Mouse (Mus musculus): ENCODE measurements around the gene Ccdc28b. TPM values are rescaled to one million over a fixed set of nuclear protein-coding genes. Genes with fewer than 3 reads are reported as not detected.

The Ccdc28b gene
- polyA plus RNA-seq, 1 experiment, result 7.7 TPM

- H3K27me3 ChIP-seq (ENCODE audit: control insufficient read depth, insufficient read depth, insufficient read length), result no peaks in the 10 kb centered on the region
- H3ac ChIP-seq (ENCODE audit: control insufficient read depth, insufficient read length, low read depth), result no peak overlapping the region
- peaks cover 4% of the 10 kb centered on the region for H3K79me3 ChIP-seq (ENCODE audit: low read depth)
- H3K79me2 ChIP-seq (ENCODE audit: control insufficient read depth, insufficient read depth), result peaks cover 10% of the 10 kb centered on the region
- H3K36me3 ChIP-seq (ENCODE audit: control insufficient read depth, insufficient read depth), result peaks cover 11% of the 10 kb centered on the region
- H3K4me3 ChIP-seq (ENCODE audit: insufficient read depth, poor library complexity, severe bottlenecking), result no peak overlapping the region
- TF ChIP-seq USF1 (IDR thresholded peaks at IDR 0.05; ENCODE audit: low read depth) (no peak), CTCF (IDR thresholded peaks at IDR 0.05; ENCODE audit: control insufficient read depth, insufficient read depth, insufficient read length) (no peak), MYOG (IDR thresholded peaks at IDR 0.05; ENCODE audit: control insufficient read depth, extremely low read depth, insufficient read length) (no peak), MAX (IDR thresholded peaks at IDR 0.05) (no peak), FOSL1 (IDR thresholded peaks at IDR 0.05; ENCODE audit: insufficient read depth, low read length, poor library complexity, severe bottlenecking) (no peak), CEBPB (IDR thresholded peaks at IDR 0.05; ENCODE audit: low read depth) (no peak), MYOD1 (IDR thresholded peaks at IDR 0.05; ENCODE audit: control insufficient read depth, insufficient read length, low read depth) (no peak)
These were observed 1.5 kb downstream of the Ccdc28b start for GRCm38 (mm10) chr4:129622120-129622802.

GRCm38 (mm10) chr4:129621283-129621841 is 2.4 kb downstream of the Ccdc28b start:
- H3K79me3 ChIP-seq (ENCODE audit: low read depth), result peaks cover 4% of the 10 kb centered on the region
- H3K79me2 ChIP-seq (ENCODE audit: control insufficient read depth, insufficient read depth), result peaks cover 8% of the 10 kb centered on the region
- H3K4me3 ChIP-seq (ENCODE audit: insufficient read depth, poor library complexity, severe bottlenecking), result no peak overlapping the region
- peaks cover 12% of the 10 kb centered on the region for H3K36me3 ChIP-seq (ENCODE audit: control insufficient read depth, insufficient read depth)
- no peaks in the 10 kb centered on the region for H3K27me3 ChIP-seq (ENCODE audit: control insufficient read depth, insufficient read depth, insufficient read length)
- TF ChIP-seq MAX (IDR thresholded peaks at IDR 0.05) (no peak), CEBPB (IDR thresholded peaks at IDR 0.05; ENCODE audit: low read depth) (no peak), USF1 (IDR thresholded peaks at IDR 0.05; ENCODE audit: low read depth) (no peak), CTCF (IDR thresholded peaks at IDR 0.05; ENCODE audit: control insufficient read depth, insufficient read depth, insufficient read length) (no peak), MYOD1 (IDR thresholded peaks at IDR 0.05; ENCODE audit: control insufficient read depth, insufficient read length, low read depth) (no peak), MYOG (IDR thresholded peaks at IDR 0.05; ENCODE audit: control insufficient read depth, extremely low read depth, insufficient read length) (no peak), FOSL1 (IDR thresholded peaks at IDR 0.05; ENCODE audit: insufficient read depth, low read length, poor library complexity, severe bottlenecking) (no peak)
- H3ac ChIP-seq (ENCODE audit: control insufficient read depth, insufficient read length, low read depth), result no peak overlapping the region

GRCm38 (mm10) chr4:129620419-129621282 is 3.1 kb downstream of the Ccdc28b start:
- H3K79me3 ChIP-seq (ENCODE audit: low read depth), result peaks cover 4% of the 10 kb centered on the region
- H3ac ChIP-seq (ENCODE audit: control insufficient read depth, insufficient read length, low read depth), result no peak overlapping the region
- peaks cover 12% of the 10 kb centered on the region for H3K36me3 ChIP-seq (ENCODE audit: control insufficient read depth, insufficient read depth)
- no peaks in the 10 kb centered on the region for H3K27me3 ChIP-seq (ENCODE audit: control insufficient read depth, insufficient read depth, insufficient read length)
- peaks cover 8% of the 10 kb centered on the region for H3K79me2 ChIP-seq (ENCODE audit: control insufficient read depth, insufficient read depth)
- TF ChIP-seq FOSL1 (IDR thresholded peaks at IDR 0.05; ENCODE audit: insufficient read depth, low read length, poor library complexity, severe bottlenecking) (no peak), MAX (IDR thresholded peaks at IDR 0.05) (no peak), MYOD1 (IDR thresholded peaks at IDR 0.05; ENCODE audit: control insufficient read depth, insufficient read length, low read depth) (no peak), MYOG (IDR thresholded peaks at IDR 0.05; ENCODE audit: control insufficient read depth, extremely low read depth, insufficient read length) (no peak), CTCF (IDR thresholded peaks at IDR 0.05; ENCODE audit: control insufficient read depth, insufficient read depth, insufficient read length) (no peak), CEBPB (IDR thresholded peaks at IDR 0.05; ENCODE audit: low read depth) (no peak), USF1 (IDR thresholded peaks at IDR 0.05; ENCODE audit: low read depth) (no peak)
- no peak overlapping the region for H3K4me3 ChIP-seq (ENCODE audit: insufficient read depth, poor library complexity, severe bottlenecking)

- peaks cover 4% of the 10 kb centered on the region for H3K79me3 ChIP-seq (ENCODE audit: low read depth)
- H3K79me2 ChIP-seq (ENCODE audit: control insufficient read depth, insufficient read depth), result peaks cover 8% of the 10 kb centered on the region
- H3K27me3 ChIP-seq (ENCODE audit: control insufficient read depth, insufficient read depth, insufficient read length), result no peaks in the 10 kb centered on the region
- H3K4me3 ChIP-seq (ENCODE audit: insufficient read depth, poor library complexity, severe bottlenecking), result peak within 1 kb of the TSS; percentile 63
- TF ChIP-seq FOSL1 (IDR thresholded peaks at IDR 0.05; ENCODE audit: insufficient read depth, low read length, poor library complexity, severe bottlenecking) (no peak), USF1 (IDR thresholded peaks at IDR 0.05; ENCODE audit: low read depth) (no peak), MAX (IDR thresholded peaks at IDR 0.05) (no peak), CEBPB (IDR thresholded peaks at IDR 0.05; ENCODE audit: low read depth) (no peak), MYOG (IDR thresholded peaks at IDR 0.05; ENCODE audit: control insufficient read depth, extremely low read depth, insufficient read length) (no peak), MYOD1 (IDR thresholded peaks at IDR 0.05; ENCODE audit: control insufficient read depth, insufficient read length, low read depth) (peak; percentile 8)
- peak within 1 kb of the TSS; percentile 72 for H3ac ChIP-seq (ENCODE audit: control insufficient read depth, insufficient read length, low read depth)
- H3K36me3 ChIP-seq (ENCODE audit: control insufficient read depth, insufficient read depth), result peaks cover 12% of the 10 kb centered on the region
These were observed 4.7 kb downstream of the Ccdc28b start, which contains the start of gene Iqcc for GRCm38 (mm10) chr4:129618786-129619691. Gene Iqcc, minus strand, starts transcription at chr4:129619099.
